Mouse (Mus musculus): ENCODE results near the gene Rarres1. TPM values are rescaled to one million over a fixed set of nuclear protein-coding genes. Genes with fewer than 3 reads are reported as not detected.
A peak's percentile ranks its signal among the peaks of the same experiment; 100 is the strongest.

Gene Rarres1
- 2.3 TPM in 1 of 2 replicates, not detected in the other for polyA plus RNA-seq (2012; ENCODE audit: insufficient read depth, insufficient read length, missing spikeins)

DNA sequence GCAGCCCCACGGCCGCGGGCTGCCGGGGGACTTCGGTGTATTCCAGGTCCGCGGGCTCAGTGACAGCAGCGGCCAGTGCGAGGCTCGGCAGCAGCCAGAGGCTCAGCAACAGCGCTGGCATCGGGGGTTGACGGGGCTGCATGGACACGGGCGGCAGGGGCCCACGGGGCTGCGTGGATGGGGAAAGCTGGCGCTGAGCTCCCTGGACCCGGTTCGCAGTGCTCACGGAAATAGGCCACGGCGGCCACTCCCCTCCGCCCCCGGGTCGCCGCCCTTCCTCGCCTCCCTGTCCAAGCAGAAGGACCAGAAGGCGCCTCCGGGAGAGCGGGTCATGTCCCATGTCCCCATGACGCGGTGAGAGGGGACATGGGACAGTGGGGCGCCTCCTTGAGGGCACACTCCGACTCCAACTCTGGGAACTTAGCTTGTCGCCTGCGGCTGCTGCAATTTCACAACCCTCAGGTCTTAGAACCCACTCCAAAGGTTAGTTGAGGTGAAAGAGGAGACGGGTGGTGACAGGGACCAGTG, at the start of gene Rarres1:
Gene Rarres1, minus strand, starts transcription at position 250 of the 528 bp plus-strand sequence.
- Histone ChIP-seq H3K4me1 (ENCODE audit: control insufficient read depth, insufficient read depth, insufficient read length, low read length) (no peaks in the 10 kb centered on the region), H3K4me3 (ENCODE audit: insufficient read depth, low read depth, low read length) (peak within 1 kb of the TSS; percentile 53), H3K27ac (replicated peaks; ENCODE audit: low read depth, low read length) (no peak within 1 kb of the TSS)

DNA sequence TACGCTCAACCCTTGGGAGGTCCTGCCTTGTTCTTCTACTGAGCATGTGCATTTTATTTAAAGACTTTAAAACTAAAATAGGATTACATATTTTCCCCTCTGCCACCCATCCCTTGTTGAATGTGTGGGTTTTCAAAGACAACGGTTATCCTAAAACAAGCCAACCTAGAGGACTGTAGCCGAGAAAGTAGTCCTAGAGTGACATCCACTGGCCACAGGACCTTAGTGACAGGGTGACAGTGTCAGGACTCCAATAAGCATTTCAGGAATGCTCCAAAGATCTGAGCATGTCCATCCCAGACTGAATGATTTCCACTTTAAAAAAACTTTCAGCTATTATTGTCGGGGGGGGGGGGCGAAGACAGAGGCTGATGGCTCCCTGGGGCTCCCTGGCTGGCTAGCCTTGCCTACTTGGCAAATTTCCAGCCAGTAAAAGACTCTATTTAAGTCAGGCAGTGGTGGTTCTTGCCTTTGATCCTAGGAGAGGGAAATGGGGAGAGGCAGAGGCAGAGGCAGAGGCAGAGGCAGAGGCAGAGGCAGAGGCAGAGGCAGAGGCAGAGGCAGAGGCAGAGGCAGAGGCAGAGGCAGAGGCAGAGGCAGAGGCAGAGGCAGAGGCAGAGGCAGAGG, 49.5 kb upstream of the Rarres1 start:
- Histone ChIP-seq H3K27ac (replicated peaks; ENCODE audit: low read depth, low read length) (no peak overlapping the region), H3K4me3 (ENCODE audit: insufficient read depth, low read depth, low read length) (no peak overlapping the region), H3K4me1 (ENCODE audit: control insufficient read depth, insufficient read depth, insufficient read length, low read length) (no peaks in the 10 kb centered on the region)

DNA sequence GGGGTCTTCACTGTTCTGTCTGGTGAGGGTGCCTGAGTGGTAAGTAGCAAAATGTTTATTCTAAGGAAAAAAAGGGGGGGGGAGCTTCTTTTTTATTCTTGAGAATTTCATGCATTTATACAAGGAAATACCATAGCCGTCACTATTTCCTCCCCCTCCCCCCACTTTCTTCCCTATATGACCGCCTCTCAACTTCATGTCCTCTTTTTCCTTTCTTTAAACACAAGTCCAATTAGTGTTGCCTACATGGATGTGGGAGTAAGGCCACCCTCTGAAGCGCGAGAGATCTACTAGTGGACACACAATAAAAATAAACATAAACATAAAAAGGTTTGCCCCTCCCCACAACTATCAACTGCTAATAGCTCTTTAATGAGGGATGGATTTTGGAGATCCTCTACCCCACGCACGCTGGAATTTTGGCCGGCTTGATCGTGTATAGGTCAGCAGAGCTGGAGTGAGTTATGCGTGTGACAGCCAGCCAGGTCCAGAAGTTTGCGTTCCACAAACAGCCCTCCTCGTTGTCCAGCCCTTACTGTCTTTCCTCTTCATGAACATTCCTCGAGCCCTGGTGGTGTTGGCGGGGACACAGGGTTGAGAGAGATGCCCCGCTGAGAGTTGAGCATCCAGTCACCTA, 42.5 kb upstream of the Rarres1 start:
- Histone ChIP-seq H3K27ac (replicated peaks; ENCODE audit: low read depth, low read length) (no peak overlapping the region), H3K4me1 (ENCODE audit: control insufficient read depth, insufficient read depth, insufficient read length, low read length) (no peaks in the 10 kb centered on the region), H3K4me3 (ENCODE audit: insufficient read depth, low read depth, low read length) (no peak overlapping the region)

DNA sequence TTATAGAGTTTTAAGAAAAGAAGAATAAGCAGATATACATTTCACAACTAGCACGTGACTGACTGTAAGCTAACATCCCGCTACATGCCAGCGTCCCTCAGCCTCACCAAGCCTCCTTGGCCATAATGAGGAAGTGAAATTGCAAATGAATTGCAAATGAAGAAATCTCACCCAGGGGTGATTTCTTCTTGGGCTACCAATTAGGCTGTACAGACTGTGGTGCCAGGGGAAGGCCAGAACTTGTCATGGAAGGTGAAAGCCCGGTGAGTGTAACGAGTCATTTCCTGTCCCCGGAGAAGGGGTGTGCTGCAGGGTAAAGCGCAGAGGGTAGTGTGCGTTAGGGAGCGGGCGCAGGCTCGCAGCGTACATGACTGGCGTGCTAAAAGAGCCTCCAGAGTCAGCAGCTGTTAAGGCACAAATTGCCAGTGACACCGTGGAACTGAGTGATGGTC, 41.9 kb upstream of the Rarres1 start:
- H3K27ac ChIP-seq (replicated peaks; ENCODE audit: low read depth, low read length) = peak overlapping the region; percentile 45
- H3K4me1 ChIP-seq (ENCODE audit: control insufficient read depth, insufficient read depth, insufficient read length, low read length) = no peaks in the 10 kb centered on the region
- H3K4me3 ChIP-seq (ENCODE audit: insufficient read depth, low read depth, low read length) = no peak overlapping the region

DNA sequence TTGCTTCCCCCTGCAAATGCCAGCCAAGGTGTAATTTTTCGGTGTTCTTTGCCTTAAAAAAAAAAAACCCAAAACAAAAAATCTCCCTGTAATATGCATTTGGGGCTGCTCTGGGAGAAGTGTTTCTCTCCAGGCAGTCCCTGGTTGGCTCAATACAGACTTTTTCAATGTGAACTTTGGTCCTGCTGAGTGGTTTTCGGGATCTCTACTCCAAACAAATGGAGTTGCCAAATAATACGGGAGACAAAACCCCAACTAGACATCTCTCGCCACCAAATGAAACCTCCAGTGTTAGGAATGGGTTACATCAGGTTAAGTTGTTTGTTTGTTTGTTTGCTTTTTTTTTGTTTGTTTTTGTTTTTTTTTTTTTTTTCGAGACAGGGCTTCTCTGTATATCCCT, 39.9 kb upstream of the Rarres1 start:
- Histone ChIP-seq H3K27ac (replicated peaks; ENCODE audit: low read depth, low read length) (no peak overlapping the region), H3K4me1 (ENCODE audit: control insufficient read depth, insufficient read depth, insufficient read length, low read length) (no peaks in the 10 kb centered on the region), H3K4me3 (ENCODE audit: insufficient read depth, low read depth, low read length) (no peak overlapping the region)

DNA sequence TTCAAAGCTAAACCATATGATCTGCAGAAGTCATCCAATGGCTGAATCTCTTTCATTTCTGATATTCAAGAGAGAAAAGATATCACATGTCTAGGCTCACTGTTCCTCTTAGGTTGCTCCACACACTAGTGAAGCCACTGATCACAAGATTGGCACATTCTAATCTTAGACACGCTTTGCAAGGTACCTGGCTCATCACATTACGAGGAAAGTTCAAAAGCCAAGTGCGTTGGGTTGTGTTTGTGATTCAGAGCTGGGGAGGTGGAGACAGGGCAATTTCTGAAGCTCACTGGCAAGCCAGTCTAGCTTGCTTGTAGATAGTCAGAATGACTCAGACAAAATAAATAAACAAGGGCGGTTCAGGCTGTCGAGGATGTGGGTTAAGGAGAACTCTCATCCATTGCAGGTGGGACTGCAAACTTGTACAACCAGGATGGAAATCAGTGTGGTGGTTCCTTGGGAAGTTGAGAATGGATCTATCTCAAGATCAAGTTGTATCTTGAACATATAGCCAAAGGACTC, 38.7 kb upstream of the Rarres1 start:
- Histone ChIP-seq H3K27ac (replicated peaks; ENCODE audit: low read depth, low read length) (no peak overlapping the region), H3K4me3 (ENCODE audit: insufficient read depth, low read depth, low read length) (no peak overlapping the region)

GRCm38 (mm10) chr3:67553281-67553680, 38.0 kb upstream of the Rarres1 start:
- Histone ChIP-seq H3K27ac (replicated peaks; ENCODE audit: low read depth, low read length) (no peak overlapping the region), H3K4me3 (ENCODE audit: insufficient read depth, low read depth, low read length) (no peak overlapping the region)

More for the DNA sequence above, 38.7 kb upstream of the Rarres1 start:
- no peaks in the 10 kb centered on the region for H3K4me1 ChIP-seq (ENCODE audit: control insufficient read depth, insufficient read depth, insufficient read length, low read length)

DNA sequence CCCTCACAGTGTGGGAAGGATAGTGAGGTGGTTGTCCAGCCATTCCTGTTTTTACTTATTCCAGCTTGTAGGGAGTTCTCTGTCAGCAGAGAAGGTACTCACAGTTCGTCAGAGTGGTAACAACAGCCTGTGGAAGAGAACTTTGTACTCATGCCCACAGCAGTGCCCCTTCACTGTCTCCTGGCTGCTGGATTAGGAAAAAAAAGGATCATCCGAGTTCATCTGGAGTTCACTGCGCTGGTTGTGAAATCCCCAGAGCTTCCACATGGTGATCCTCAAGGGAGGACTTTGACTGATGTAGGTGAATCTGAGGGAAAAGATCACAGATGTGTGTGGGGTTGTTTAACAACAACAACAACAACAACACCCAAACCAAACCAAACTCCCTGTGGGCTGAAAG, 35.9 kb upstream of the Rarres1 start:
- Histone ChIP-seq H3K4me3 (ENCODE audit: insufficient read depth, low read depth, low read length) (no peak overlapping the region), H3K27ac (replicated peaks; ENCODE audit: low read depth, low read length) (no peak overlapping the region), H3K4me1 (ENCODE audit: control insufficient read depth, insufficient read depth, insufficient read length, low read length) (no peaks in the 10 kb centered on the region)

More at GRCm38 (mm10) chr3:67553281-67553680, 38.0 kb upstream of the Rarres1 start:
- no peaks in the 10 kb centered on the region for H3K4me1 ChIP-seq (ENCODE audit: control insufficient read depth, insufficient read depth, insufficient read length, low read length)

DNA sequence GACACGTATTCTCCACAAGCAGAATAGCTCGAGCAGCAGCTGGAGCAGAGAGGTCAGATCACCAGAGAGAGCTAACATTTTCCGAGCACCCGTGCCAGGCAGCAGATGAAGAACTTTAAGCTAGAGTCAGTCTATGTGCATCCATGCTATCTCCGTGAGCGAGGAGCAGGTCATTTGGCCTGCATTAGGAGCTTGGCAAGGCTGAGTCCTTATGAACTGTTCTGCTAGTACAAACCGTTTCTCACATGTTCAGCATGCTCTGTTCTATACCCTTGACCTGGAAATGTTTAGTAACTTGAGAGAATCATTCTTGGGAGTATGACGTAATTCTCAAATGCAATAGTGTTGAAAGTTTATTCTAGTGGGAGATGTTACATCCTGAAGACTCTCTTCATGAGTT, 28.3 kb upstream of the Rarres1 start:
- Histone ChIP-seq H3K27ac (replicated peaks; ENCODE audit: low read depth, low read length) (no peak overlapping the region), H3K4me3 (ENCODE audit: insufficient read depth, low read depth, low read length) (no peak overlapping the region), H3K4me1 (ENCODE audit: control insufficient read depth, insufficient read depth, insufficient read length, low read length) (no peaks in the 10 kb centered on the region)

DNA sequence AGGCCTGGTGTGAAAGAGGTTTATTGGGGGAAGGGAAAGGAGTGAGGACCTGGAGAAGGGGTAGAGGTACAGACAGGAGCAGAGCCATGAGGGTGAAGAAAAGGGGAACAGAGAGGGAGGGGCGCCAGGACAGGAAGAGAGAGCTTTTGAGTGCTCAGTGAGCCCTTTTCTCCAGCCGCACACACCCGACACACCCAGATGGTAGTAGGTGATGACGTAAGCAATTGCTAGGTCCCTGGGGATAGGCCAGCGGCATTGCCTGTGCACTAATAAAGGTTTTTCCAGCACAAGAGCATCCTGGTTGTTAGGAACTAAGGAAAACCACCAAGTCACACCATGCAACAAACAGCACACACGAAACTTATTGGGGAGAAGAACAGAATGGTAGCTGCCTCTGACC, 9.4 kb upstream of the Rarres1 start:
- H3K27ac ChIP-seq (replicated peaks; ENCODE audit: low read depth, low read length) = no peak overlapping the region
- H3K4me1 ChIP-seq (ENCODE audit: control insufficient read depth, insufficient read depth, insufficient read length, low read length) = no peaks in the 10 kb centered on the region
- no peak overlapping the region for H3K4me3 ChIP-seq (ENCODE audit: insufficient read depth, low read depth, low read length)

GRCm38 (mm10) chr3:67522709-67523108, 7.4 kb upstream of the Rarres1 start:
- Histone ChIP-seq H3K27ac (replicated peaks; ENCODE audit: low read depth, low read length) (no peak overlapping the region), H3K4me1 (ENCODE audit: control insufficient read depth, insufficient read depth, insufficient read length, low read length) (no peaks in the 10 kb centered on the region)

GRCm38 (mm10) chr3:67520568-67521143, 5.3 kb upstream of the Rarres1 start:
- Histone ChIP-seq H3K27ac (replicated peaks; ENCODE audit: low read depth, low read length) (no peak overlapping the region), H3K4me3 (ENCODE audit: insufficient read depth, low read depth, low read length) (no peak overlapping the region), H3K4me1 (ENCODE audit: control insufficient read depth, insufficient read depth, insufficient read length, low read length) (no peaks in the 10 kb centered on the region)

More at GRCm38 (mm10) chr3:67522709-67523108, 7.4 kb upstream of the Rarres1 start:
- H3K4me3 ChIP-seq (ENCODE audit: insufficient read depth, low read depth, low read length) = no peak overlapping the region

DNA sequence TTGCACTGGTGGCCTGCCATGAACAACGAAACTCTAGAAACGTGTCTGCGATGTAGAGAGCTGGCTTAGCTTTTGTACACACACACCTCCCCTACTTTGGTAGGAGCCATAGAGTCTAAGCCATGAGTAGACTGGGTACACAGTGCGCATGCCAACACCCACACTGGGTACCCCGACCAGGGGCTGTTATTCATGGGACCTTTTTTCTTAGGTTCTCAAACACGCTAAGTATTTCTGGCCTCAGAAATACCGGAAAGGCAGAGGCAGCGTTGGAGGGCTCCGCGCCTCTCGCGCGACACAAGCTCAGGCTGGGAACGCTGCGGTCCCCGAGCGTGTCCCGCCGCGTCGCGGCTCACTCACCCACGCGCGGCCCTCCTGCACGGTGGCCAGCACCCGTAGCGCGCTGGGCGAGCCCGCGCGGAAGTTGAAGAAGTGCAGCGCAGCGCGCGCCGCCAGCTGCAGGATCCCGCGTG, 486 bp downstream of the Rarres1 start:
- Histone ChIP-seq H3K4me1 (ENCODE audit: control insufficient read depth, insufficient read depth, insufficient read length, low read length) (no peaks in the 10 kb centered on the region), H3K27ac (replicated peaks; ENCODE audit: low read depth, low read length) (no peak overlapping the region), H3K4me3 (ENCODE audit: insufficient read depth, low read depth, low read length) (peak overlapping the region; percentile 53)

DNA sequence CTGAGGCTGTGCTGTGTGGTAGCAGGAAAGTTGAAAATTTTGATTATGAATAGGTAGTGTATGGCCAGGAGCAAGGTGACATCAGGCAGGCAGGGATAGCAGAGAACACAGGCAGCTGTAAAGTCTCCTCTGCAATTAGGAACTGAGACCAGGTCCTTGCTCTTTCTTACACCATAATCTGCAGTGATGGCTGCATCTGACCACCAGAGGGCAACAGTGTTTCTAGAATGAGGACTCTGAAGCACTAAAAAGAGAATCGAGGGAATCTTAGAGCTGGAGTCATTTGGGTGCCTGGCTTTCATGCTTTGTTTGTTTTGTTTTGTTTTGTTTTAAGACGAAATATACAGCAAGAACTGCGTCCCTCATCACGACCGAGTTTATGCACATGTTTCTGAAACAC, 2.5 kb downstream of the Rarres1 start:
- no peak overlapping the region for H3K4me3 ChIP-seq (ENCODE audit: insufficient read depth, low read depth, low read length)
- no peaks in the 10 kb centered on the region for H3K4me1 ChIP-seq (ENCODE audit: control insufficient read depth, insufficient read depth, insufficient read length, low read length)
- H3K27ac ChIP-seq (replicated peaks; ENCODE audit: low read depth, low read length) = no peak overlapping the region

GRCm38 (mm10) chr3:67508216-67508892, 7.0 kb downstream of the Rarres1 start:
- Histone ChIP-seq H3K4me1 (ENCODE audit: control insufficient read depth, insufficient read depth, insufficient read length, low read length) (no peaks in the 10 kb centered on the region), H3K27ac (replicated peaks; ENCODE audit: low read depth, low read length) (no peak overlapping the region), H3K4me3 (ENCODE audit: insufficient read depth, low read depth, low read length) (no peak overlapping the region)
